Mouse (Mus musculus) MEL-GATA-1-ER (cell line): ENCODE measurements around the gene Olfr1436.
"Not testable (repeated sequence)": the region's sequence is repeated elsewhere in the genome, so short reads cannot be mapped to it uniquely, and the experiment has no call there.

Experiments used
- DNase-seq: peaks from one replicate; pipeline ENCODE4 v3.0.0-alpha.2; 2012; ENCODE audit warnings: low read depth; ENCODE audit errors: extremely low read depth

The Olfr1436 gene

DNA sequence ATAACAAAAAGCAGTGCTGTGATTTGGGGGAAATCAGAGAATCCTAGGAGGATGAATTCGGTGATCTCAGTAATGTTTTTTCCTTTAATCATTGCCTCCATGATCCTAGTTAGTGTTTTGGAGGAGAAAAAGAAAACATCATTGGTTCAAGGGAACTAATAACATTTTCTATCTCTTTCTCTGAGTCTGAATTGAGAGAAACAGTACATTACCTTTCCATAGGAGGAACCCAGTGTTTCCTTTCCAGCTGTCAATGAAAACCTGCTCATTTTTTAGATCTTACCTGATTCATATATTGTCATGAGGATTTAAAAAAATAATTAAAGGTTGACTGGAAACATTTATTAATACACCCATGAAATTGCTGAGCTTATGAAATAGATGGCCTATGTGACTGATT is at the start of gene Olfr1436:
TSS of gene Olfr1436 (minus strand) at position 101 of the 400 bp plus-strand sequence.
- DNase-seq: not testable (repeated sequence)

GRCm38 (mm10) chr19:12335810-12336209 is 36.9 kb upstream of the Olfr1436 start, which contains the start of gene Olfr1438-ps1:
Gene Olfr1438-ps1, minus strand, starts transcription at chr19:12335910.
- no peak for DNase-seq

DNA sequence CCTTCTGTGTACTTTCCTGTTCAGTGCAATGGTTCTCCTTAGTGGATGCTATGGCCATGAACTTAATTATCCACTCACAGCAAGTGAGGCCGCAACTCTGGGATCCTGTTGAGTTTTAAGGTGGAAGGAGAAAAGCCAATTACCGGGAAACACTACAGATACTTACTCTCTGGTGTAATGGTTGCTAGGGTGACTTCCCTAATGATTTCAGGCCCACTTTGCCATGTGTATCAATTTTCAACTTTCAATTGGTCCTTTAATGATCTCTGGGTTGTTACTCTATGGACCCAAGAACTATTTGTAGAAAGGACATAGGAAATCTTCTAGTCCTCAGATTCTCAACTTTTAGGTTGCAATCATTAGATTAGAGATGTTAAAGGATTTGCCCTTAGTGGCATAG is 26.1 kb upstream of the Olfr1436 start, which contains the start of gene Olfr1437:
TSS of gene Olfr1437 (minus strand) at position 101 of the 400 bp plus-strand sequence.
- no peak for DNase-seq

DNA sequence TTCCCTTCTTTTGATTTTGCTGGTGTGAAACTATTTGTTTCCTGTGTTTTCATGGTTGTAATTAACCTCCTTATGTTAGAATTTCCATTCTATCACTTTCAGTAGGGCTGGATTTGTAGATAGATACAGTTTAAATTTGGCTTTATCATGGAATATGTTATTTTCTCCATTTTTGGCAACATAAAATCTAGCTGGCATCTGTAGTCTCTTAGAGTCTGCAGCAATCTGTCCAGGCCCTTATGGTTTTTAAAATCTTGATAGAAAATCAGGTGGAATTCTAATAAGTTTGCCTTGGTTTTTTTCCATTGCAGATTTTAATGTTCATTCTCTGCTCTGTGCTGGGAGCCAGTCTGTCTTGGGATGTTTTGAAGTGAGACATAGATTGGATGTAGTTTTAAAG is 6.0 kb downstream of the Olfr1436 start:
- DNase-seq: no peak

GRCm38 (mm10) chr19:12279554-12279953 is 19.4 kb downstream of the Olfr1436 start, which contains the start of gene Olfr1434:
Gene Olfr1434, plus strand, starts transcription at chr19:12279854.
- no peak for DNase-seq

DNA sequence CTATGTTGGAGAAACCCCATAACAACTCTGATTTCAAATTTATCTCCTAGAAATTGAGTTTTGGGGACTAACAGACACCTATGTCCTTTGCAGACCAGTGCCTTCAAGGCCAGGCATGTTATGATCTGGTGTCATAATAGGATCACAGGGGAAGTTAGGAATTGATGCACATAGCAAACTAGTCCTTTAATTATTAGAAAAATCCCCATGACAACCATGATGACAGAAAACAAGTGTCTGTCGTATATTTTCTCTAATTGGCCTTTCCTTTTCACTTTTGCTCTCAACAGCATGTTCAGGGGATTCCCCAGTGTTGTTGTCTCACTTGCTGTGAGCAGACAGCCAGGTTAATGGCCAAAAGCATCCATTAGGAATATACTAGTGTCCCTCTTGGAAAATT is 38.2 kb downstream of the Olfr1436 start, which contains the start of gene Olfr235:
TSS of gene Olfr235 (plus strand) at position 301 of the 400 bp plus-strand sequence.
- no peak for DNase-seq
